Mouse (Mus musculus): ENCODE data around the gene App. TPM values are rescaled to one million over a fixed set of nuclear protein-coding genes. Genes with fewer than 3 reads are reported as not detected.

The App gene
- total RNA-seq, 2 experiments from 2014 or later = 249 to 394 TPM

DNA sequence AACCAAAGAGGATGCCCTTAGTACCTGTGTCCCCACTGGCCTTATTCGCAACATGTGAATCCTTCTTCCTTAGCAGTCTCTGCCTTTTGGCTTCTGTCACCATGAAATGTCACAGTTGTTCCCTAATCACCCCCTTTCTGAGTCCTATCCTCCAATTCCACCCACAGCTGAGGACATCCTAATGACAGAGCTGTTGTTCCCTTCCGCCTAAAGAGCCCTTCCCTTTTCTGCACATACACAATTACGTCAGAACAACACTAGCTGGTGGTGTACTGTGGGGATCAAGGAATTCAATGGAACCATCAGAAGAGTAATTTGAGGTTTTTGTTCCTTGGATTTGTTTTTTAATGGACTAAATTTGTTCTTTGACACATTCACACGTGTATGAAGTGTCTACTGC, 48.9 kb downstream of the App start:
- peak; percentile 83 for ATAC-seq (ENCODE audit: poor library complexity, severe bottlenecking)

GRCm38 (mm10) chr16:85121983-85122382, 51.6 kb downstream of the App start:
- ATAC-seq (ENCODE audit: poor library complexity, severe bottlenecking) = peak; percentile 78

DNA sequence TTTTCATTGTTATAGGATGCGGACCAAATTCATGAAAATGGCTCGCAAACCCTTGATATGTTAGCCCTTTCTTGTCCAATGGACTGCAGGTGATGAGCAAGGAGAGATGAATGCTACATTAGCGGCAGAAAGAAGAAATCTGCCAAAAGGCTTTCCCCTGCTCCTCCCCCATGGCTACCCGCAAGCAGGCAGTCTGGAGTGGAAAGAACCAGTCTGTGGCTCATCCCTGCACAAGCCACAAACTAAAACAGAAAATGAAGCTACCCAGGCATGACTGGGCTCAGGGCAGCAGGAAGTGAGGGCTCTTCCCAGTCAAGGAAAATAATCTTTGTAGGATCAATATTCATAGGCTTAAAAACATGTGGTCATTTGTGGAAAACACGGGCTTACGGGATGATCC, 54.6 kb downstream of the App start:
- ATAC-seq (ENCODE audit: poor library complexity, severe bottlenecking) = no peak

DNA sequence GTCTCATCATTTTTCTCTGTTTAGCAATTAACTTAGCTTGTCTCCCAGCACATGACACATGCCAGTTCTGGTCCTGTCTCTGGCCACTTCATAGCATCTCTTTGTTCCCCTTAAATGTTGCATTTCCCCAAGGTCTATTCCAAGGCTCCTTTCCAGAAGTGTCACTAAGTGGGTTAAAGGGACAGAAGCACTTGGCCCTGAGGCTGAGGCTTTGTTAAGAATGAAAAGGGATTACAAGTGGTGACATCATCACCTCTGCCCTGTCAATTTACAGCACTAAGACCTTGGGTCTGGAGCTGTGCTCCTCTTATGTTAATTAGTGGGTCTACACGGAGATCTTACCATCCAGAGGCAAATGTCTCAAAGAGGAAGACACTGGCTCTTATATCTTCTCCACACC, 56.0 kb downstream of the App start:
- ATAC-seq (ENCODE audit: poor library complexity, severe bottlenecking) = no peak

DNA sequence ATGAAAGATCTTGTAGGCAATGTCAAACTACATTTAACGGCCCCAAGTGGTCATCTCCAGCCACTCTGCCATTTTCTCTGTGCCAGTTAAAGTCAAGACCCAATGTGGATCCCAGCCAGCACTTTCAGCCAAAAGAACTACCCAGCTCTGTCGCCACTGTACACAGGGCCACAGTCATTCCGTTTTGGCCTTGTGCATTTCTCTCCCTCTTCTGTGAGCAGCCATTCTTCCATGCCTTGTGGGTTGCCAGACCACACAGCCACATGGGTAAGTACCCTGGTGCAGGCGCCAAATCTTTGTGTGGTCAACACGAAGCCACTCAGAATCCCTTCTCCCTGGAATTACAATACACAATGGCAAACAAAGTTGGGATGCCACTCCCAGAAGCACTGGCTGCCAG, 57.7 kb downstream of the App start:
- no peak for ATAC-seq (ENCODE audit: poor library complexity, severe bottlenecking)

DNA sequence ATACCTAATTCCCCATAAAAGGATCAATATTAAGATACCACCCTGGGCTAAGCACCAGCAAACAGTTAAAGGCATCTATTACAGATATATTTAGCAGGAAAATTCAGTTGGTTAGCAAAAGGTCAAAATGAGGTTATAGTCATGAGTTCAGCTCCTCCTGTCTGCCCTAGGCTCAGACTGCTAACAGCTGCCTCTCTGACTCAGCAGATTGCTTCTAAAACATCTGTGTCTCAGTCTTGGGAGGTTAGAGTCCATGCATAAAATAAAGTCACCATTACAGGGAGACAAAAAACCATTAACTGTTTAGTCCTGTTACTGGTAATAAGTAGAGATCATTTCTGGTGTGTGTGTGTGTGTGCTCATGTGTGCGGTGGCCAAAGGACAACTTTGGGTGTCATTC, 58.8 kb downstream of the App start:
- no peak for ATAC-seq (ENCODE audit: poor library complexity, severe bottlenecking)

DNA sequence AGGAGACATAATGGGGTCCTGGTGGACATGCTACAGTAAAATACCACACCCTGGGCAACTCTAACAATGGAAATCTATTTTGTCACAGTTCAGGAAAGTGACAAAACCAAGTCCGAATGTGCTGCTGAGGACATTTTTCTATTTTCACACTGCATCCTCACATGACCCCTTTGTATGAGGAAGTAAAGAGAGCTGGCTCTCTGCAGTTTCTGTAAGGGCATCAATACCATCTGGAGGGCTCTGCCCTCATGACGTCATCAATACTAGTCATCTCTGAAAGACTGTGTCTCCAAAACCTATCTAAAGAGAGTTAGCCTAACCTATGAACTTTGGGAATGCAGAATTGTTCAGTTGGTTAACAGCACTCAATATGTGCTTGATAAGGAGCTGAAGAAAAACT, 59.6 kb downstream of the App start:
- ATAC-seq (ENCODE audit: poor library complexity, severe bottlenecking) = peak; percentile 95

- no peak for ATAC-seq (ENCODE audit: poor library complexity, severe bottlenecking)
Measured at GRCm38 (mm10) chr16:85112254-85112653, 61.3 kb downstream of the App start.

DNA sequence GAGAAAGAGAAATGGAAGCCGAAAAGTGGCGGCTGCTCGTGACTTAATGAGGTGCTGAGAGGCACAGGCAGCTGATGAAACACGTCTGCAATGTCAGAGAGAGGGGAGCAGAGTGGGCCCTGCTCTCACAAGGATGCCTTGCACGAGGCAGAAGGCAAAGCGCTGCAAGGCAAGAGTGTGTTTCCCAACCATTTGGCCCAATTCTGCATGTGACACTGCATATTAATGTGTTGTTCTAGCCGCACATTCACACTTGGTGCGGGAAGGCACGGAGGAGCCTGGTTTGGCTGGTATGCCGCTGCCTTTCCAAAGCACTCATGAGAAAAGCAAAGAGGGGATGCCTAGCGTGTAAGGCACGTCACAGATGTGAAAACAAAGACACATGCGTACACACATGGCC, 63.1 kb downstream of the App start:
- ATAC-seq (ENCODE audit: poor library complexity, severe bottlenecking) = no peak

- no peak for ATAC-seq (ENCODE audit: poor library complexity, severe bottlenecking)
Measured at GRCm38 (mm10) chr16:85108486-85108885, 65.1 kb downstream of the App start.

DNA sequence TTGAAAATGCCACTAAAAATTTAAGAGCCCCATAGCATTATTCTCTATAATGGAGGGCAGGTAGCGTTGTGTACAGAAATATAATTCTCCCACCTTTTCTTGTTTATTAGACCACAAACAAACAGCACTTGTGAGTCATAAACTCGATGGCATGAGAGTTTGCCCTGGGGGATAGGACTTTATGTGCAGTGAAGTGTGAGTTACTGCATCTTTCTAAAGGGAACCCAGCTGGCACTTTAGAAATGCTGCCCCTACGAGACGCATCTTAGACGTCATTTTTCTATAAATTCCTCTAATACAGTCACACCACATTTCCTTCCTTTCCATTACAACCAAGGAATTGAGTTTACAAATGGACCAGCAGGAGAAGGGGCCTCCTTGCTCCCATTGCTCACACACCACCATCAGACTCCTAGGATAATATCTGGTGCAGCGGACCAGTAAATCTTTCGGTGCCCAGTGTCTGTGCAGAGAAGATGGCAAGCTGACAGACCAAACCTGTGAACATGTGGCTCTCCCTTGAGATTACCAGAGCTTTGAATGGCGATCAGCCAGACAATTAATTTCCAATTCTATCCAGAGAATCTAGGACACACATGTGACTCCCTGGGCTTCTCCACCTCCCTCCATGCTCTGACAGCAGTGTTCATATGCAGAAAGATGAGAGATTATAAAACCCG, 66.8 kb downstream of the App start:
- no peak for ATAC-seq (ENCODE audit: poor library complexity, severe bottlenecking)

DNA sequence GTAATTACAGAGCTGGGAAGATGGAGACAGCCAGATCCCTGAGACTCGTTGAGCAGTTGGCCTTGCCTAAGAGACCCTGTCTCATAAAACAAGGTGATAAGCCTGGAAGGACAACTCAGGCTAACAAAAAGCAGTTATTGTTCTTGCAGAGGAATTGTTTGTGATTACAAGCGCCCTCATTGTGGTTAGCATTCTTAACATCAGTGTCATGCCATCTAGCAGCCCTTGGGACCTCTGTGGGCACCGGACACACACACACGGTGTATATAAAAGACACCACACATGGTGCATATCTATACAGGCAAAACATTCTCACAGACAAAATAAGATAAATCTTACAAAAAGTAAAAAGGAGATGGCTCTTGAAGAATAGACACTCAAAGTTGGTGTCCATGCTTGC, 68.0 kb downstream of the App start:
- ATAC-seq (ENCODE audit: poor library complexity, severe bottlenecking) = no peak

DNA sequence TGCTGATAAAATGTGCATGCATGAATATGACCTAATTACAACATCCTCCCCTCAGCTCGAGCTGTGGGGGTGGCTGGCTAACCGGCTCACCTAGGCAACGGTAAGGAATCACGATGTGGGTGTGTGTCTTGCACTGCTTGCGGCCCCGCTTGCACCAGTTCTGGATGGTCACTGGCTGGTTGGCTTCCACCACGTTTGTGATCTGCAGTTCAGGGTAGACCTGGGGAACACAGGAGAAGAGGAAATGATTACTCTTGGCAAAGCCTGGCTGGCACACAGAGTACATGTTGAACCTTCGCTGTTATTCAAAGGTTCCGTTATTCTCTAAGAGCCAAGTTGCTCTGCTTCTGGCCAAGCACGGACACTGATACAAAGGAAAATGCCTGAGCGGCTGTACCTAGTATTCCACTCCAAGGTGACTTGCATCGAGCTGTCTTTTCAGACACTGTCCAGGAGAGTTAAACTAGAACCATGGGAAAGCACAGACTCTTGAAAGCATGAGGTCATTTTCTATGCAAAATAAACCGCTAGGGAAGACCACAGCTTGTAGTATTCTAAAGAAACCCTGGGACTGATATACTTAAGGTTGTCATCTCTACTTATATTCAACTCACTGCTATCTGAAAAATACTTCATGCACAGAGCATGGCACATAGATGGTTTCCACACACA, 70.3 kb downstream of the App start:
- no peak for ATAC-seq (ENCODE audit: poor library complexity, severe bottlenecking)

GRCm38 (mm10) chr16:85101544-85101943, 72.0 kb downstream of the App start:
- no peak for ATAC-seq (ENCODE audit: poor library complexity, severe bottlenecking)

DNA sequence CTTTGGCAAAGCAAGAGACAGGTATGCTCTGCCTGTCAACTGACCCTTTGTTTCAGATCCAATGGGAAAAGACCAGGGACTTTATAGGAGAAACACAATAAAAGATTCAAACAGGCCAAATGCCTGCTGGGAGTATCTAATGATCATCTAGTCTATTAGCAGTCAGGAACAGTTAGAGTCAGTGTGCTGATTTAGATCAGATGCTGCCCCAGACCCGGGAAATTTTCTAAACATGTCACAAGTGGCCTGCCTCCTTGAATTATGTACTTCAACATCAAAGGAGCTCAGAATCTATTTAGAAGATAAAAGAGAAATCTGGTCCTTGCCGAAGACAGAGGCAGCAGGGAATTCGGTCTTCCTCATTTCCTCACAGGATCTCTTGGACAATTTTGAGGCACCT, 72.8 kb downstream of the App start:
- ATAC-seq (ENCODE audit: poor library complexity, severe bottlenecking) = no peak

DNA sequence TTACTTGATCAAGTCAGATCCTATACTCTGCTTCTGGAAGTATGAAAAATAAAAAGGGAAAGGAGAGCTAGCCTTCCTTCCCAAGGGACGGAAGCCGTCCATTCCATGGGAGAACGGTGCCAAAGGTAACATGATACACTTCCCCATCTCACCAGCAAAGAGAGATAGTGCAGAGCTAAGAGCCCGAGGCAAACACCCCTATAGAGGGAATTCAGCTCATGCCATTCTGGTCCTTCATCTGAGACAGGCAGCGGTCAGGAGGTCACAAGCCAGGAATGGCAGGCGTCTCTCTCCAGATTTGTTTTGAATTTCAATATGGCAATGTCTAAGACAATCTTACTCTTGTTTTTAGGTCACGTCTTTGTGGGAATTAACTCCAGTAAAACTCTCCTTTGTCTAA, 74.1 kb downstream of the App start:
- ATAC-seq (ENCODE audit: poor library complexity, severe bottlenecking) = no peak

DNA sequence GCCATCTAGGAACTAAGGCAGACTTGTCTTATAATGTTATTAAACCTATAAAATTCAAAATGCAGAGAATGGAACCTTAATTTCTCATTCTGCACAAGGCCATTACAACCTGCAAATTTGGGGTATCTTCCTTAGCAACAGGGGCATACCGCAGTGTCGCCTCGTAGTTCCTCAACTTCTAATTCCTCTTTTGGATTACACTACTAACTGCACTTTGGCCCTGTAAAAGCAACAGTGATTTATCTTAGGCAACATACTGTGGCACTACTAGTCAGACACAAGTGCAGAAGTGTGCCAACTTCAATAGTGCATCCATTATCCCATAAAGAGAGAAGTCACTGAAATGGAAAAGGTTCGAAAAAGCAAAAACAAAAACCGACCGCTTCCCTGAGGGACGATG, 74.5 kb downstream of the App start:
- peak; percentile 90 for ATAC-seq (ENCODE audit: poor library complexity, severe bottlenecking)

DNA sequence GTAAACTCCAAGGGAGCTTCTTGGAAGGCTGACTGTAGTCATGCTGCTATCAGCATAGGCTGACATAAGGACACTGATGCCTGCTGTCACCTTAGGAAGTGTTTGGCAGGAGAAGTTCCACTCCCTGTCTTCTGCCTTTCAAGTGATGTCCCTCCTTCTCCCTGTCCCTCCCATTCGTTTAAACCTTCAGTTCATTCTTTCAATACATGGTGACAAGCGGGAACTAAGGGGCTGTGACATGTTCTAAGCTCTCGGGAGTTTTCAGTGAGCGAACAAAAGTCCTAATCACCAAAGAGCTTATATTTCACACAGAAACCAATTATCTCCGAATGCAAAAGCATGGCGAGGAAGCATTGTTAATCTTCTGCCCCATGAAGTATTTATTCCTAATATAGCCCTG, 77.2 kb downstream of the App start:
- ATAC-seq (ENCODE audit: poor library complexity, severe bottlenecking) = no peak

GRCm38 (mm10) chr16:85095923-85096322, 77.6 kb downstream of the App start:
- ATAC-seq (ENCODE audit: poor library complexity, severe bottlenecking) = no peak

GRCm38 (mm10) chr16:85092644-85093091, 80.9 kb downstream of the App start:
- no peak for ATAC-seq (ENCODE audit: poor library complexity, severe bottlenecking)

DNA sequence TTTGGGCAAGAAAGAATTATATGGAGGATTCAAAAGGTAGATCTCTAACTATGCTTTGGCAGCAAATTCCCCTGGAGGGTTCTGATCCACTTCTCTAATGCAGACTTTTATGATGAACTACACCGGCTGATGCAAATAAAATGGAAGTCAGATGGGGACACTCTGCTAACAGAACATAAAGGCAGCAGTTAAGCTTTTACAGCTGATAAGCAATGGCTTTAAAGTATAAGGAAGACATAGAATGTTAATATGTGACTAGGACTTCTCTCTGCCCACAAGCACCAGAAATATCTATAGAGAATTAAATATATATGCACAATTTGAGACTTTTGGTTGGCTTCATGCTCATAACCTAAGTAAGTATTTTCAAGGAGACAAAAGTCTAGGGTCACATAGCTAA, 81.4 kb downstream of the App start:
- ATAC-seq (ENCODE audit: poor library complexity, severe bottlenecking) = no peak

DNA sequence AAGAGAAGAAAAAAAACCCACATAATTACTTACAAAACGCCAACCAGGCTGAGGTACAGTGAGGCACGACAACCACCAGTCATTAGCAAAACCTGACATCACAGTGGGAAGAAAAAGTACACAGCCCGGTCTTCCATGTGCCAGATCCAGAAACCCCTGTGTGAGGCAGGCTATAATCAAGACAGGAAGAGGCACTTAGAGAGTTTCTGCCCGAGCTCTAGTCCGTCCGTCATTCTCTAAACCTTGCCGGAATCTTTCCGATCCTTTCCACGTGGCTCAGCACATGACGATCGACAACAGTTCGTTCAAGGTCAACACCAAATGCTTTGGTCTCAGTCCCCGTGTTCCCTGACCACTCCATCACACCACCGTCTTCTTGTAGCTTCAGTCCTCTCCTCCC, 82.6 kb downstream of the App start:
- no peak for ATAC-seq (ENCODE audit: poor library complexity, severe bottlenecking)

DNA sequence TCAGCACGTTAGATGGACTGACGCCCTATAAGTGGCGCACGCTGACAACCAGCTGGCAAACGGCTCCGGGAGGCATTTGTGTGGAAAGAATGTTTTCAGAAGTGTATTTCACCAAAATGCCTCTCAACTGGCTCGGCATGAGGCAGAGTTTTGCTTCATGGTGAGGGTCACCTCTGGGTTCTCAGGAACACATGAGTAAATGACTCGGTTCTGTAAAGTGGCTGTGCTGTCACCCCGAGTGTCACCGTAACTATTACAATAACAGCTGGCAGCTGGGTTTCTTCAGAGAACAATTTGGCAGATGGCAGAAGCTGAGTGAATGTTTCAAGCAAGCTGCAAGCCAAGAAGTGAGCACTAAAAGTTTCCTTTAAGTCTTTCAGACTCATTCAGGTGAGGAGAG, 85.4 kb downstream of the App start:
- no peak for ATAC-seq (ENCODE audit: poor library complexity, severe bottlenecking)
